Mouse (Mus musculus): Measurements from ENCODE around the gene Csn3. TPM values are rescaled to one million over a fixed set of nuclear protein-coding genes. Genes with fewer than 3 reads are reported as not detected.

Csn3 gene
- total RNA-seq (2015), result not detected in 2 replicates
- total RNA-seq (2017), result not detected in 2 replicates

- no peak for ATAC-seq (ENCODE audit: poor library complexity, severe bottlenecking)
Measured at GRCm38 (mm10) chr5:87925372-87925771, at the start of gene Csn3. Gene Csn3, plus strand, starts transcription at chr5:87925579.

DNA sequence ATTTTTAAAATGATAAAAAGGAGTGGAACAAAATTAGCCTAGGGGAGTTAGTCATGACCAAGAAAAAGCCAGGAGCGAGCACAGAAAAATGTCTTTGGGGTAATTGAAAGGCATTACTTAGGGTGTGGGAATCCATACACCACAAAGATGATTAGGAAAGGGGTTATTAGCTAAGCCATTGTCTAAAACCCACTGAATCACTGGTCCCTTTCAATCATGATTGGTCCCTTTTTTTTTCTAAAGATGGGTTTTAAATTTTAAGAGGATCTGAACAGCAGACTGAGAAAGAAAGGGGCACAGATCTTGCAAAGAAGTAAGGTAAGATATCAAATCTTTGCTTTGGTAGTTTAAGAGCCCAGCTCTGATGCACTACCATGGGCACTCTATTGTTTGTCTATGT, 40.6 kb upstream of the Csn3 start, which contains the start of gene Odam:
Gene Odam, plus strand, starts transcription at position 301 of the 400 bp plus-strand sequence.
- ATAC-seq (ENCODE audit: poor library complexity, severe bottlenecking), result no peak

DNA sequence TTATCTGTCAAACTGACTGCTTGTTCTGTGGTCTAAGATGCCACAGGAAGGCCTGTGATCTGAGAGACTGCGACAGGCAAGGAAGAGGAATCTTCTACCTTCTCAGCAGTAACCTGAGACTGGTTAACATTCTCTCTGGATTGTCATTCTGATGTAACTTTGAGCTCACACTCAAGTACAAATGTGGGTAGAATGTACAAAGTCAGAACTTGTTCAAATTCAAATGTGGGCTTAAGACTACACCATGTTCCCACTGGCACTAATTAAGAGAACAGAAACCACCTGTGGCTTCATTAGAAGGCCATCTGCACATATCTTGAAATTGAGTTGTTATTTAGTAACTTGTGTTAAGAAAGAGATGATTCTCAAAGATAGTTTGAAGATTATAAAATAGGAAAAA, 6.2 kb downstream of the Csn3 start:
- no peak for ATAC-seq (ENCODE audit: poor library complexity, severe bottlenecking)

GRCm38 (mm10) chr5:87940752-87941151, 15.4 kb downstream of the Csn3 start:
- ATAC-seq (ENCODE audit: poor library complexity, severe bottlenecking), result no peak

GRCm38 (mm10) chr5:87942515-87942914, 17.1 kb downstream of the Csn3 start:
- ATAC-seq (ENCODE audit: poor library complexity, severe bottlenecking), result no peak

- ATAC-seq (ENCODE audit: poor library complexity, severe bottlenecking), result no peak
Measured at GRCm38 (mm10) chr5:87951836-87952235, 26.5 kb downstream of the Csn3 start.

GRCm38 (mm10) chr5:87969201-87969600, 43.8 kb downstream of the Csn3 start, which contains the start of the genes 2310003L06Rik and Gm28434:
Gene 2310003L06Rik, plus strand, starts transcription at chr5:87969459.
Gene Gm28434, plus strand, starts transcription at chr5:87969517.
- ATAC-seq (ENCODE audit: poor library complexity, severe bottlenecking), result no peak

DNA sequence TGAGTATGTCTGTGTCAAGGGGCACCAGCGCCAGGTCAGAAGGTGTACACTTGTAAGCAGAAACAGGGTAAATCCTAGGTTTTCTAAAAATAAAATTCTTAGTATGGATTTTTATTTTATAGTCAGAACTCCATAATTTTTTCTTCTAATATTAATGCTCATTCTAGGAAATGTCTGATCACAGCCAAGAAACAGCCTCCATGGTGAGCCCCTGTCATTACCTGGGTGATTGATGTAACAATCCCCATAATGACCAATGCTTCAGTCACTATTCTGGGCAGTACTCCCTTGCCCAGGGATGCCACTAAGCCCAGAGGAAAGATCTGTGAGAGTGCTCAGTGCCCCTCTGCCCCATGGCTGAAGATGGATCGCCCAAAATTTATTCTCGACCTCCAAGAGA, 53.8 kb downstream of the Csn3 start, which contains the start of gene Cabs1:
Gene Cabs1, plus strand, starts transcription at position 301 of the 400 bp plus-strand sequence.
- no peak for ATAC-seq (ENCODE audit: poor library complexity, severe bottlenecking)

Other genes with a start within 250 kb of the Csn3 start
- gene Csn2, start 225.9 kb upstream of the Csn3 start, total RNA-seq (2015), result not detected in 2 replicates
- not detected in 2 replicates for gene Csn2, start 225.9 kb upstream of the Csn3 start, total RNA-seq (2017)
- gene Csn1s2a, start 151.0 kb upstream of the Csn3 start, total RNA-seq (2015), result not detected in 2 replicates
- not detected in 2 replicates for gene Csn1s2a, start 151.0 kb upstream of the Csn3 start, total RNA-seq (2017)
- gene Csn1s2b, start 117.5 kb upstream of the Csn3 start, total RNA-seq (2015), result not detected in 2 replicates
- not detected in 2 replicates for gene Csn1s2b, start 117.5 kb upstream of the Csn3 start, total RNA-seq (2017)
- gene Prr27, start 99.9 kb upstream of the Csn3 start, total RNA-seq (2015), result not detected in 2 replicates
- gene Prr27, start 99.9 kb upstream of the Csn3 start, total RNA-seq (2017), result not detected in 2 replicates
- not detected in 2 replicates for gene Odam, start 40.5 kb upstream of the Csn3 start, total RNA-seq (2015)
- not detected in 2 replicates for gene Odam, start 40.5 kb upstream of the Csn3 start, total RNA-seq (2017)
- gene 2310003L06Rik, start 43.9 kb downstream of the Csn3 start, total RNA-seq (2015), result not detected in 2 replicates
- gene 2310003L06Rik, start 43.9 kb downstream of the Csn3 start, total RNA-seq (2017), result not detected in 2 replicates
- not detected in 2 replicates for gene Gm28434, start 43.9 kb downstream of the Csn3 start, total RNA-seq (2015)
- gene Gm28434, start 43.9 kb downstream of the Csn3 start, total RNA-seq (2017), result not detected in 2 replicates
- not detected in 2 replicates for gene Cabs1, start 53.9 kb downstream of the Csn3 start, total RNA-seq (2015)
- not detected in 2 replicates for gene Cabs1, start 53.9 kb downstream of the Csn3 start, total RNA-seq (2017)
- gene Smr3a, start 77.0 kb downstream of the Csn3 start, total RNA-seq (2015), result not detected in 2 replicates
- gene Smr3a, start 77.0 kb downstream of the Csn3 start, total RNA-seq (2017), result not detected in 2 replicates
- not detected in 2 replicates for gene Smr2, start 161.0 kb downstream of the Csn3 start, total RNA-seq (2015)
- gene Smr2, start 161.0 kb downstream of the Csn3 start, total RNA-seq (2017), result not detected in 2 replicates
- gene Gm11116, start 186.0 kb downstream of the Csn3 start, total RNA-seq (2015), result not detected in 2 replicates
- gene Gm11116, start 186.0 kb downstream of the Csn3 start, total RNA-seq (2017), result not detected in 2 replicates
- not detected in 2 replicates for gene Gm11115, start 228.5 kb downstream of the Csn3 start, total RNA-seq (2015)
- not detected in 2 replicates for gene Gm11115, start 228.5 kb downstream of the Csn3 start, total RNA-seq (2017)

Measured in megakaryocyte, adult 5-6 weeks (primary cell).